Mouse (Mus musculus) testis, adult 2 months (tissue): ENCODE data around the gene Rasgef1b.

Experiments used
- CTCF ChIP-seq: fragments of 200-500 bp; IDR thresholded peaks from 2 replicates; pipeline ENCODE4 v1.5.1; 2012; ENCODE audit warnings: low read depth, mild to moderate bottlenecking, inconsistent platforms, low read length, moderate library complexity; ENCODE audit not compliant: control insufficient read depth, insufficient read depth, insufficient replicate concordance
- POLR2A ChIP-seq: fragments of 200-500 bp; IDR thresholded peaks from 2 replicates; pipeline ENCODE4 v1.6.1; 2012; ENCODE audit warnings: low read depth, mild to moderate bottlenecking, inconsistent platforms, low read length, moderate library complexity; ENCODE audit not compliant: control insufficient read depth

DNA sequence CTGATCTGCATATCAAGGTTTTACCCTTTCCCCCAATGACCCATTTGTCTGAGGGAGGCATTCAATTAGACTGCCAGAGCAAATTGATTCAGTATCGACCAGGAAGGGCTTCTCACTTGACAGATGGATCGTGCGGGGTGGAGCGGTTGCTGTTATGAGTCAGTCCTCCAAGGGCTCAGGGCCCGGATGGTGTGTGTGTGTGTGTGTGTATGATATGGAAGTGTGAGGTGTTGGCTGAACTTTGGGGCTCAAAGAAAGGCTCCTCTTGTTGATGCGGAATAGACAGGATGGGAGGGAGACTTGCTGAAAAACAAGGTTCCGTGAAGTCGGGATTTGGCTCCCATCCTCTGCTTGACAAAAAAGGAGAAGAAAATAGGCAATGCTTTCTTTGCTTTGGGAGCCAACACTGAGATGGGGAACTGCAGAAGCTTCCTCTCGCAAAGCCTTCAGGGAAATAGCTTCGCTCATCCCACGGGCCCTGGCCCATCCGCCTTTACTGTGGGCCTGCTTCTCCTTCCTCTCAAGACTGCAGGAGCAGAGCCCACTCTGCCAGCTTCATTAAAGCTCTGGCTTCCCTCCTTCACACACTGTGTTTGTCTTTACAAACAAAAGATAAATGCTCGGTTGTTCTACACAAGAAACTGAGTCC, 34.0 kb downstream of the Rasgef1b start:
- TF ChIP-seq CTCF (no peak), POLR2A (no peak)
